Mouse (Mus musculus) hematopoietic stem cell, adult 5-6 weeks (primary cell): ENCODE measurements around the gene Grm1. TPM values are rescaled to one million over a fixed set of nuclear protein-coding genes. Genes with fewer than 3 reads are reported as not detected.

ENCODE experiments used
- ATAC-seq, 2 experiments: fragments of 125-278 bp in 1 of 2; replicated peaks in 1 of 2; 2 replicates each; pipeline ENCODE4 v1.8.0; 2016 to 2017; ENCODE audit warnings: inconsistent platforms in 2 of 2, mild to moderate bottlenecking in 2 of 2, moderate number of reproducible peaks in 2 of 2, low read depth in 1 of 2, moderate TSS enrichment in 1 of 2; ENCODE audit not compliant: low FRiP score in 2 of 2, poor library complexity in 2 of 2, severe bottlenecking in 2 of 2, insufficient read depth in 1 of 2, low TSS enrichment in 1 of 2
- total RNA-seq: library from RNA; stranded (forward); fragments of 172-1452, 232-1000 nt; gene quantifications from 2 replicates; pipeline ENCODE4 v1.2.3, GENCODE M21; 2017

The Grm1 gene
- total RNA-seq, 1 experiment from 2014 or later: 2.3 TPM

- ATAC-seq: no peak
Measured at GRCm38 (mm10) chr10:10870271-10870670, 211.9 kb downstream of the Grm1 start.

GRCm38 (mm10) chr10:10866278-10866677, 215.9 kb downstream of the Grm1 start:
- ATAC-seq: no peak

GRCm38 (mm10) chr10:10864759-10865158, 217.4 kb downstream of the Grm1 start:
- ATAC-seq: no peak

- ATAC-seq: no peak
Measured at GRCm38 (mm10) chr10:10847376-10848286, 234.5 kb downstream of the Grm1 start.

GRCm38 (mm10) chr10:10845059-10845685, 237.0 kb downstream of the Grm1 start:
- no peak for ATAC-seq

- no peak for ATAC-seq
Measured at GRCm38 (mm10) chr10:10835406-10835805, 246.8 kb downstream of the Grm1 start.

GRCm38 (mm10) chr10:10834828-10835227, 247.3 kb downstream of the Grm1 start:
- ATAC-seq: no peak

- ATAC-seq: no peak
Measured at GRCm38 (mm10) chr10:10831141-10831540, 251.0 kb downstream of the Grm1 start.

- ATAC-seq: no peak
Measured at GRCm38 (mm10) chr10:10827308-10827707, 254.8 kb downstream of the Grm1 start.

- ATAC-seq: no peak
Measured at GRCm38 (mm10) chr10:10818061-10818460, 264.1 kb downstream of the Grm1 start.

GRCm38 (mm10) chr10:10814631-10815216, 267.4 kb downstream of the Grm1 start:
- no peak for ATAC-seq

GRCm38 (mm10) chr10:10812750-10813711, 269.1 kb downstream of the Grm1 start:
- no peak for ATAC-seq

GRCm38 (mm10) chr10:10809777-10810176, 272.4 kb downstream of the Grm1 start:
- ATAC-seq: no peak

- ATAC-seq: no peak
Measured at GRCm38 (mm10) chr10:10795321-10795720, 286.8 kb downstream of the Grm1 start.

GRCm38 (mm10) chr10:10790458-10790857, 291.7 kb downstream of the Grm1 start:
- ATAC-seq: no peak

GRCm38 (mm10) chr10:10789967-10790366, 292.2 kb downstream of the Grm1 start:
- ATAC-seq: no peak

GRCm38 (mm10) chr10:10787906-10788416, 294.2 kb downstream of the Grm1 start:
- no peak for ATAC-seq
